Mouse (Mus musculus) lung, embryonic 14.5 days (tissue): ENCODE measurements around the gene Vps33a. TPM values are rescaled to one million over a fixed set of nuclear protein-coding genes. Genes with fewer than 3 reads are reported as not detected.

Experiments used
- ATAC-seq: fragments of 200-750 bp; cut with Nextera tagmentation; 2 replicates; pipeline ENCODE4 v1.8.0; 2017; ENCODE audit warnings: mild to moderate bottlenecking, moderate TSS enrichment, moderate library complexity; ENCODE audit not compliant: insufficient read depth
- DNase-seq: peaks from one replicate; pipeline ENCODE4 v3.0.0-alpha.2; 2015
- H3K27ac ChIP-seq: fragments of 300-500 bp; sonication (generic); 2 replicates; pipeline ENCODE4 v1.5.1; 2014; ENCODE audit warnings: low read depth, mild to moderate bottlenecking, moderate library complexity
- H3K27me3 ChIP-seq: fragments of 300-500 bp; sonication (generic); 2 replicates; pipeline ENCODE4 v1.6.1; 2014; ENCODE audit warnings: low read length, control low read depth; ENCODE audit not compliant: insufficient read depth
- H3K36me3 ChIP-seq: fragments of 300-500 bp; sonication (generic); 2 replicates; pipeline ENCODE4 v1.6.1; 2014; ENCODE audit warnings: control low read depth; ENCODE audit not compliant: insufficient read depth
- H3K4me1 ChIP-seq: fragments of 300-500 bp; sonication (generic); 2 replicates; pipeline ENCODE4 v1.6.1; 2014; ENCODE audit warnings: antibody characterized with exemption, control low read depth; ENCODE audit not compliant: insufficient read depth
- H3K4me2 ChIP-seq: fragments of 300-500 bp; sonication (generic); 2 replicates; pipeline ENCODE4 v1.6.1; 2014; ENCODE audit warnings: mild to moderate bottlenecking
- H3K4me3 ChIP-seq: fragments of 300-500 bp; sonication (generic); 2 replicates; pipeline ENCODE4 v1.5.1; 2014; ENCODE audit warnings: low read depth, low read length
- H3K9ac ChIP-seq: fragments of 300-500 bp; sonication (generic); 2 replicates; pipeline ENCODE4 v1.6.1; 2014
- H3K9me3 ChIP-seq: fragments of 300-500 bp; sonication (generic); 2 replicates; pipeline ENCODE4 v1.6.1; 2016; ENCODE audit warnings: low read depth, low read length, control low read depth
- CTCF ChIP-seq: IDR thresholded peaks from 2 replicates; pipeline ENCODE4 v1.5.1; 2016; ENCODE audit warnings: antibody characterized with exemption, low read depth
- WGBS: fragments of 180-500 bp; shearing (Covaris S2); extraction: QIAGEN DNeasy Blood & Tissue Kit; methylation state at CpG from one replicate; pipeline ENCODE4 v1.1.7; 2014; 5-methylcytosine and 5-hydroxymethylcytosine counted together
- microRNA-seq: library from miRNA; unstranded; fragments of <30 nt; microRNA quantifications from one replicate; pipeline ENCODE4, GENCODE M21; 2016; ENCODE audit warnings: borderline number of aligned reads
- polyA plus RNA-seq: library from polyadenylated mRNA; unstranded; fragments of >200 nt; fragmentation: Nextera tagmentation; extraction: Ambion mirVana; gene quantifications from 2 replicates; pipeline ENCODE4 v1.2.1, GENCODE M21; 2014

Vps33a gene
- polyA plus RNA-seq, 1 experiment from 2014 or later = 27.8 TPM

DNA sequence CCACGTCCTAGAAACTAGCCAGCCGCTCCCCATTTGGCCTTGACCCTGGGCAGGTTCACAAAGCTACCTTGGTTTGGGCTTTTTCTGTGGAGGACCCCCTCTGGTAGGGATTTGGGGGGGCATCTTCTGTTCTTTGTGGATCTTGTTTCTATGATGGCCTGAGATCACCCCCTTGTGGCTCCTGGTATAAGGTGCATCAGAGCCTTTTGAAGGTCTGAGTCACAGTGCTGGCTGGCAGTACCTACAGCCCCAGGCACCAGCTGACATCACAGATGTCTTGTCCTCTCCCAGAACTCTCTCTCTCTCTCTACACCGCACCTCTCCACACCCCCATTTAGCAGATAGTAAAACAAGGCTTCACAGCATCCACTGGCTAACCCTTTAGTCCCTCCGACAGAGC, 73.1 kb downstream of the Vps33a start:
- Histone ChIP-seq H3K4me2 (no peak overlapping the region), H3K4me1 (no peaks in the 10 kb centered on the region), H3K9me3 (no peaks in the 10 kb centered on the region), H3K27me3 (no peaks in the 10 kb centered on the region), H3K9ac (no peak overlapping the region), H3K27ac (no peak overlapping the region), H3K36me3 (no peaks in the 10 kb centered on the region), H3K4me3 (no peak overlapping the region)
- peak; percentile 48 for TF ChIP-seq CTCF
- 39% methylated on average over 4 of the region's 4 CpGs for WGBS
- DNase-seq = peak; percentile 17
- no peak for ATAC-seq

DNA sequence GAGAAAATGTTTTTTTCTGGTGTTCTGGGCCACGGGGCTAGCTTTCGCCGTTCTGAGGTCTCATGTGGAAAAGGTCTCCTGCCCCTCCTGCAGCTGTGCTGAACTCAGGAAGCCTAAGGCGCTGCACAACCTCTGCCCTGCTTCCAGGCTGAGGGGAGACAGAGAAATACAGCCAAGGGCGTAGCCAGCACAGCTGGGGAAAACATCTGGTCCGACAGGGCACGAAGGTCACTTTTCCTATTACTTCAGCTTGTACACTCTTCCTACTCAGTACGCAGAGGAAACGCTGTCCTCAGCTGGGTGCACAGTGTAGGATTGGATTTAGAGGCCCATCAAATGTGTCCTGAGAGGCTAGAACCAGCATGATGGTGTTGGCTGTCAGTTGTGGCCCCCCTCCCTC, 82.9 kb downstream of the Vps33a start:
- Histone ChIP-seq H3K9me3 (no peaks in the 10 kb centered on the region), H3K27ac (no peak overlapping the region), H3K36me3 (no peaks in the 10 kb centered on the region), H3K4me3 (no peak overlapping the region), H3K27me3 (no peaks in the 10 kb centered on the region), H3K4me1 (no peaks in the 10 kb centered on the region), H3K4me2 (no peak overlapping the region), H3K9ac (no peak overlapping the region)
- WGBS = 55% methylated on average over 9 of the region's 9 CpGs
- DNase-seq = no peak
- ATAC-seq = no peak
- TF ChIP-seq CTCF = no peak

DNA sequence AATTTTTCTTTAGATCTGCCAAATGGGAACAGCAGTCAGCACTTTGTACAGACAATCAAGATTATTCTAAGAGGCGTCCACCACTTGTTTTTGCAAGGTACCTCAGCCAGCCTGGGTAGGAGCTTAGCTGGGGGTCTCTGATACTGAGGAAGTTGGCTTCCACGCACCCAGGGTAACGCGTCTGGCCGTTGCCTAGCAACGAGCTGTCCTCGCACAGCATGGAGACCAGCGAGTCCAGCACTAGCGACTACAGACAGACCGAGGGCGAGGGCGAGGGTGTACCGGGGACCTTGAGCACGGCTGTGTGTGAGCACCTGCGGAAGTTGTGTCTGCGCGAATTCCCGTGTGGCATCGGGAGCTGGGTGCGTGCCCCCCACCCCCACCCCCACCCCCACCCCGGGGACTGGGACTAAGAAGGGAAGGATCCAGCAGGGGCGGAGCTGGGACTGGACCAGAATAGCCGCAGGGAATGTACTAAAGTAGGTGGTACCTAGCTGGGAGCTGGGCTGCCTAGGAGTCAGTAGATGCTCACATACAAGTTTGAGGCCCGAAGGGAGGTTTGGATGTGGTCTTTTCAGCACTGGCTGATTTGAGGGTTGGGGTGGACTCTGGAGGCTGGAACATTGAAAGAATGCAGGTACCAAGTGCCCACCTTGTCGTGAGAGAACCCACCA, 83.6 kb downstream of the Vps33a start, which contains the start of the genes Lrrc43 and Il31:
Gene Lrrc43 (plus strand): TSS at position 194 of the 674 bp plus-strand sequence.
Gene Il31 (minus strand): TSS at position 378 of the 674 bp plus-strand sequence.
- H3K4me2 ChIP-seq = peak within 1 kb of the TSS; percentile 51
- 0 out of 2 replicates have a peak within 1 kb of the TSS, but pooled peaks have one; percentile 11 for H3K4me3 ChIP-seq
- H3K4me1 ChIP-seq = no peaks in the 10 kb centered on the region
- H3K36me3 ChIP-seq = no peaks in the 10 kb centered on the region
- H3K27ac ChIP-seq = no peak within 1 kb of the TSS
- no peak for TF ChIP-seq CTCF
- DNase-seq = peak; percentile 64
- ATAC-seq = no peak; the same call in 1 of the 2 replicates
- WGBS = 8% methylated on average over 25 of the region's 25 CpGs
- no peaks in the 10 kb centered on the region for H3K27me3 ChIP-seq
- H3K9me3 ChIP-seq = no peaks in the 10 kb centered on the region
- H3K9ac ChIP-seq = no peak within 1 kb of the TSS

- H3K4me3 ChIP-seq = no peak overlapping the region
- ATAC-seq = no peak
- 71% methylated on average over 11 of the region's 11 CpGs for WGBS
Observed at GRCm38 (mm10) chr5:123487659-123488395, 85.0 kb downstream of the Vps33a start.

More at GRCm38 (mm10) chr5:123487659-123488395, 85.0 kb downstream of the Vps33a start:
- DNase-seq = no peak
- H3K27me3 ChIP-seq = no peaks in the 10 kb centered on the region
- H3K9ac ChIP-seq = no peak overlapping the region
- no peaks in the 10 kb centered on the region for H3K4me1 ChIP-seq
- H3K4me2 ChIP-seq = no peak overlapping the region
- no peak overlapping the region for H3K27ac ChIP-seq
- no peak for TF ChIP-seq CTCF
- no peaks in the 10 kb centered on the region for H3K36me3 ChIP-seq
- no peaks in the 10 kb centered on the region for H3K9me3 ChIP-seq

Small RNA genes lying within 50 kb of the gene (microRNA-seq; reads per million reads assigned to microRNA genes)
- gene Mir7647 = 2.6 reads per million, percentile 6 among the genes with 10 or more reads in this experiment

Other genes with a start within 250 kb of the Vps33a start
- 24.9 and 25.0 TPM in 2 replicates for gene Bcl7a, start 229.2 kb downstream of the Vps33a start, polyA plus RNA-seq
- 27.3 and 27.7 TPM in 2 replicates for gene Mlxip, start 178.2 kb downstream of the Vps33a start, polyA plus RNA-seq
- not detected in 2 replicates for gene Lrrc43, start 83.7 kb downstream of the Vps33a start, polyA plus RNA-seq
- not detected in 2 replicates for gene Il31, start 83.5 kb downstream of the Vps33a start, polyA plus RNA-seq
- 0.16 and 0.39 TPM in 2 replicates for gene B3gnt4, start 62.6 kb downstream of the Vps33a start, polyA plus RNA-seq
- 108 and 110 TPM in 2 replicates for gene Diablo, start 48.9 kb downstream of the Vps33a start, polyA plus RNA-seq
- 0.53 and 0.62 TPM in 2 replicates for gene Gm49027, start 47.5 kb downstream of the Vps33a start, polyA plus RNA-seq
- 33.8 and 33.9 TPM in 2 replicates for gene Clip1, start 111.6 kb upstream of the Vps33a start, polyA plus RNA-seq
- 92.0 and 95.1 TPM in 2 replicates for gene Zcchc8, start 148.1 kb upstream of the Vps33a start, polyA plus RNA-seq
- 103 and 118 TPM in 2 replicates for gene Rsrc2, start 176.4 kb upstream of the Vps33a start, polyA plus RNA-seq
- 44.2 and 44.4 TPM in 2 replicates for gene Kntc1, start 176.7 kb upstream of the Vps33a start, polyA plus RNA-seq